Comparison of ENCODE assay signal across 8 mouse cellular contexts in the genomic region with DNA sequence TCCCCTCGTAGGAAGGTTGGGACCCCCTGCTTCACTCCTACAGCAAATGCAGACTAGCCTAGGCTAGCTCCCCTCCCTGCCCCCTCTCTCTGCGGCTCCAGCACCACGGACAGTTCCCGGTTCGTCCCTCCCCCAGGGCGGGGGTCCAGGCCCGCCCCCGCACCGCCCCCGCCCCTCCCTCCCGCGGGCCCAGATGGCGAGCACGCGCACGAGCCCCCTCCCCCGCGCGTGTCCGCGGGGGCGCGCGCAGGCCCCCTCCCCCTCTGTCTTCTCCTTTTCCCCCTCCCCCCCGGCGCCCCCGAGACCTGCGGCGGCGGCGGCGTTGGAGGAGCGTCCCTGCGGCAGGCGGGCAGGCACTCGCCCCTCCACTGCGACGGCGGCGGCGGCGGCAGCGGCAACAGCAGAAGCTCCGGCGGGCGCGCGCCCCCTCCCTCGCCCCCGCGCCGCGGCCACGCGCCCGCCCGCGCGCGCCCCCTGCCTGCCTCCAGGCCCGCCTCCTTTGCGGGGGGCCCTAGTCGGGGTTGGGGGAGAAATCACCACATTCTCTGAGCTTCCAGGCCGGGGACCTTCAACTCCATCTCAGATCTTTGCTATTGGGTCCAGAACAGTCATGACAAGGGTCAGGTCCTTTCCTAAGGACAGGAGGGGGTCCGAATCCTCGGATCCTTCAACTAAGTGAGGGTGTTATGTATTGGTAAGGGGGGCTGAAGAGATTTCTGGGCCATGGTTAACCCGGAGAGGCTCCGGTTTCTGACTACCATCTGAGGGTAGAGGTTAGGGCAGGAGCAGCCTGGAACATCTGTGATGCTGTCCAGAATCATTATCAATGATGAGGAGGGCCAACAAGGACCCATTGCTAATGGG. TPM values are rescaled to one million over a fixed set of nuclear protein-coding genes. Genes with fewer than 3 reads are reported as not detected.
DNase-seq lines count a peak whose midpoint lies in the region; ATAC-seq and TF ChIP-seq lines count a peak whose summit lies in the region.

No protein-coding gene starts in this region.

- in situ Hi-C loops in ES-E14 (cut with MboI; ENCODE audit: low sequenced_read_pairs in 2 of 2, unreplicated experiment in 2 of 2), result no loop called here

- no peak overlapping the region for H3K27ac ChIP-seq in heart, embryonic 14.5 days (replicated peaks in 1 of 2; ENCODE audit: control insufficient read depth in 1 of 2, insufficient read depth in 1 of 2, low read depth in 2 of 2, low read length in 2 of 2)
- peak overlapping the region; percentile 96 for H3K27ac ChIP-seq in ES-E14 (ENCODE audit: insufficient read depth, low read depth, low read length, poor library complexity, severe bottlenecking)
- H3K27ac ChIP-seq in hindbrain, embryonic 10.5 days, result peak overlapping the region; percentile 40; the same call in 1 of the 2 replicates
- H3K27ac ChIP-seq in liver, embryonic 12.5 days, result no peak overlapping the region
- H3K27ac ChIP-seq in olfactory bulb, adult 2 months (ENCODE audit: insufficient read depth, low read depth, low read length), result peak overlapping the region; percentile 82

- peak overlapping the region; percentile 20 to 51 for H3K4me3 ChIP-seq in heart, embryonic 14.5 days (ENCODE audit: control insufficient read depth in 1 of 2, insufficient read depth in 1 of 2, low read depth in 1 of 2, low read length in 2 of 2)
- H3K4me3 ChIP-seq in ES-E14 (ENCODE audit: insufficient read depth in 1 of 2, low read depth in 1 of 2, low read length in 2 of 2, poor library complexity in 1 of 2, severe bottlenecking in 1 of 2), result peak overlapping the region; percentile 78 to 89
- peak overlapping the region; percentile 59 for H3K4me3 ChIP-seq in hindbrain, embryonic 10.5 days
- peak overlapping the region; percentile 54 for H3K4me3 ChIP-seq in liver, embryonic 12.5 days
- peak overlapping the region; percentile 90 for H3K4me3 ChIP-seq in olfactory bulb, adult 2 months (ENCODE audit: insufficient read depth, low read depth, low read length)

- TF ChIP-seq POLR2A in olfactory bulb, adult 2 months (IDR thresholded peaks at IDR 0.05; ENCODE audit: insufficient read depth, low read depth, low read length), result no peak; the same call in 1 of the 2 replicates

- no peak for ATAC-seq in heart, embryonic 14.5 days (ENCODE audit: insufficient number of reproducible peaks, insufficient read depth, low FRiP score, low read depth)
- no peak for ATAC-seq in liver, embryonic 12.5 days

- H3K9ac ChIP-seq in heart, embryonic 14.5 days (ENCODE audit: low read length), result peak overlapping the region; percentile 21; the same call in 1 of the 2 replicates
- H3K9ac ChIP-seq in ES-E14 (ENCODE audit: insufficient read depth, low read depth, low read length, poor library complexity, severe bottlenecking), result peak overlapping the region; percentile 80
- no peak overlapping the region for H3K9ac ChIP-seq in liver, embryonic 12.5 days

- no peaks in the 10 kb centered on the region for H3K9me3 ChIP-seq in heart, embryonic 14.5 days (ENCODE audit: control insufficient read depth, low read length)
- H3K9me3 ChIP-seq in ES-E14 (ENCODE audit: control insufficient read depth, insufficient read depth, low read depth, low read length), result no peaks in the 10 kb centered on the region
- H3K9me3 ChIP-seq in hindbrain, embryonic 10.5 days, result no peaks in the 10 kb centered on the region
- no peaks in the 10 kb centered on the region for H3K9me3 ChIP-seq in liver, embryonic 12.5 days (replicated peaks)

- H3K4me1 ChIP-seq in heart, embryonic 14.5 days (ENCODE audit: control insufficient read depth in 2 of 2, insufficient read depth in 2 of 2, low read length in 2 of 2), result peaks cover 2 to 6% of the 10 kb centered on the region in 2 experiments; a peak in 2 of 4 replicates
- H3K4me1 ChIP-seq in ES-E14 (ENCODE audit: control insufficient read depth in 2 of 2, insufficient read depth in 2 of 2, low read length in 2 of 2, poor library complexity in 1 of 2), result peaks cover 8 to 18% of the 10 kb centered on the region in 2 experiments; a peak in 3 of 4 replicates
- H3K4me1 ChIP-seq in hindbrain, embryonic 10.5 days (replicated peaks), result peaks cover 13% of the 10 kb centered on the region
- peaks cover 7% of the 10 kb centered on the region for H3K4me1 ChIP-seq in liver, embryonic 12.5 days
- peaks cover 9% of the 10 kb centered on the region for H3K4me1 ChIP-seq in olfactory bulb, adult 2 months (ENCODE audit: control insufficient read depth, insufficient read depth, low read length)

- peak overlapping the region; percentile 78 for H3K4me2 ChIP-seq in heart, embryonic 14.5 days (ENCODE audit: low read length)
- H3K4me2 ChIP-seq in liver, embryonic 12.5 days, result peak overlapping the region; percentile 74

- WGBS in heart, embryonic 14.5 days, result 2% methylated on average over 30 of the region's 68 CpGs
- 2% methylated on average over 48 of the region's 68 CpGs for WGBS in hindbrain, embryonic 10.5 days
- 2% methylated on average over 41 of the region's 68 CpGs for WGBS in liver, embryonic 12.5 days (ENCODE audit: insufficient replicate concordance)
- WGBS in olfactory bulb, adult 2 months, result 2% methylated on average over 52 of the region's 68 CpGs

- H3K36me3 ChIP-seq in heart, embryonic 14.5 days (ENCODE audit: control insufficient read depth, insufficient read depth, low read length), result no peaks in the 10 kb centered on the region
- no peaks in the 10 kb centered on the region for H3K36me3 ChIP-seq in ES-E14 (ENCODE audit: control insufficient read depth, insufficient read depth, low read length, poor library complexity, severe bottlenecking)
- no peaks in the 10 kb centered on the region for H3K36me3 ChIP-seq in hindbrain, embryonic 10.5 days
- no peaks in the 10 kb centered on the region for H3K36me3 ChIP-seq in liver, embryonic 12.5 days

- DNase-seq in heart, adult 9 months (ENCODE audit: low spot score in 2 of 2), result no peak
- peak; percentile 66 for DNase-seq in ES-E14 (ENCODE audit: low read depth, low spot score)
- peak; percentile 78 to 89 for DNase-seq in cerebellum, postnatal 25 days
- peak; percentile 48 for DNase-seq in hindbrain, embryonic 10.5 days (ENCODE audit: low spot score)
- no peak for DNase-seq in urinary bladder, postnatal 25 days (ENCODE audit: low spot score)

- peak; percentile 33; the same call in 1 of the 2 replicates for TF ChIP-seq CTCF in olfactory bulb, adult 2 months (IDR thresholded peaks at IDR 0.05; ENCODE audit: insufficient read depth, low read depth, low read length)

- H3K27me3 ChIP-seq in heart, embryonic 14.5 days (ENCODE audit: control insufficient read depth, insufficient read depth, low read length), result peaks cover 84% of the 10 kb centered on the region
- H3K27me3 ChIP-seq in hindbrain, embryonic 10.5 days (ENCODE audit: insufficient read depth, poor library complexity, severe bottlenecking), result peaks cover 95% of the 10 kb centered on the region
- H3K27me3 ChIP-seq in liver, embryonic 12.5 days (replicated peaks), result peaks cover 97% of the 10 kb centered on the region

TF ChIP-seq in ES-E14, 5 proteins besides CTCF, POLR2A, EP300 and RAD21:
- TF ChIP-seq CHD2 (IDR thresholded peaks at IDR 0.05; ENCODE audit: low read depth, low read length) (no peak), ZNF384 (IDR thresholded peaks at IDR 0.05; ENCODE audit: low read depth, low read length) (no peak), MAFK (IDR thresholded peaks at IDR 0.05; ENCODE audit: insufficient read depth, low read depth, low read length) (no peak), HCFC1 (IDR thresholded peaks at IDR 0.05; ENCODE audit: borderline replicate concordance, insufficient read depth, low read length) (peak; percentile 47; the same call in 1 of the 2 replicates), ZC3H11A (IDR thresholded peaks at IDR 0.05; ENCODE audit: borderline replicate concordance, low read depth, low read length) (no peak)

RNA-seq across cellular contexts. Expression of a gene that starts 39.2 kb away (rescaled TPM):
- polyA plus RNA-seq in heart, embryonic 14.5 days (2014; fragmentation: Nextera tagmentation; extraction: Ambion mirVana), result not detected in 2 replicates
- total RNA-seq in ES-E14 (2012; rRNA removed), result 1.4 and 1.5 TPM in 2 replicates
- 0.50 TPM in 1 of 2 replicates, not detected in the other for polyA plus RNA-seq in hindbrain, embryonic 10.5 days (2016; fragmentation: Nextera tagmentation; extraction: Ambion mirVana)
- polyA plus RNA-seq in liver, embryonic 12.5 days (2016; fragmentation: Nextera tagmentation; extraction: Ambion mirVana), result not detected in 2 replicates
- polyA plus RNA-seq in olfactory bulb, adult 2 months (2012; ENCODE audit: insufficient read depth, insufficient read length, low replicate concordance, missing spikeins), result not detected in 2 replicates

RNA-seq across cellular contexts. Expression of a gene that starts 40.6 kb away (rescaled TPM):
- 18.3 and 22.0 TPM in 2 replicates for polyA plus RNA-seq in heart, embryonic 14.5 days (2014; fragmentation: Nextera tagmentation; extraction: Ambion mirVana)
- 28.8 and 45.5 TPM in 2 replicates for total RNA-seq in ES-E14 (2012; rRNA removed)
- 76.3 and 87.4 TPM in 2 replicates for polyA plus RNA-seq in hindbrain, embryonic 10.5 days (2016; fragmentation: Nextera tagmentation; extraction: Ambion mirVana)
- 32.1 and 36.1 TPM in 2 replicates for polyA plus RNA-seq in liver, embryonic 12.5 days (2016; fragmentation: Nextera tagmentation; extraction: Ambion mirVana)
- polyA plus RNA-seq in olfactory bulb, adult 2 months (2012; ENCODE audit: insufficient read depth, insufficient read length, low replicate concordance, missing spikeins), result not detected in 2 replicates

RNA-seq across cellular contexts. Expression of a gene that starts 51.1 kb away (rescaled TPM):
- 0.15 and 0.20 TPM in 2 replicates for polyA plus RNA-seq in heart, embryonic 14.5 days (2014; fragmentation: Nextera tagmentation; extraction: Ambion mirVana)
- total RNA-seq in ES-E14 (2012; rRNA removed), result 9.1 and 18.6 TPM in 2 replicates
- 0.33 and 0.34 TPM in 2 replicates for polyA plus RNA-seq in hindbrain, embryonic 10.5 days (2016; fragmentation: Nextera tagmentation; extraction: Ambion mirVana)
- polyA plus RNA-seq in liver, embryonic 12.5 days (2016; fragmentation: Nextera tagmentation; extraction: Ambion mirVana), result 0.11 and 0.12 TPM in 2 replicates
- polyA plus RNA-seq in olfactory bulb, adult 2 months (2012; ENCODE audit: insufficient read depth, insufficient read length, low replicate concordance, missing spikeins), result not detected in 2 replicates

RNA-seq across cellular contexts. Expression of a gene that starts 51.4 kb away (rescaled TPM):
- 49.7 and 57.9 TPM in 2 replicates for polyA plus RNA-seq in heart, embryonic 14.5 days (2014; fragmentation: Nextera tagmentation; extraction: Ambion mirVana)
- total RNA-seq in ES-E14 (2012; rRNA removed), result 22.0 and 29.6 TPM in 2 replicates
- polyA plus RNA-seq in hindbrain, embryonic 10.5 days (2016; fragmentation: Nextera tagmentation; extraction: Ambion mirVana), result 40.6 and 41.8 TPM in 2 replicates
- polyA plus RNA-seq in liver, embryonic 12.5 days (2016; fragmentation: Nextera tagmentation; extraction: Ambion mirVana), result 895 and 897 TPM in 2 replicates
- not detected in 2 replicates for polyA plus RNA-seq in olfactory bulb, adult 2 months (2012; ENCODE audit: insufficient read depth, insufficient read length, low replicate concordance, missing spikeins)

RNA-seq across cellular contexts. Expression of a gene that starts 58.9 kb away (rescaled TPM):
- 47.7 and 55.1 TPM in 2 replicates for polyA plus RNA-seq in heart, embryonic 14.5 days (2014; fragmentation: Nextera tagmentation; extraction: Ambion mirVana)
- 65.8 and 114 TPM in 2 replicates for total RNA-seq in ES-E14 (2012; rRNA removed)
- 5.8 and 7.5 TPM in 2 replicates for polyA plus RNA-seq in hindbrain, embryonic 10.5 days (2016; fragmentation: Nextera tagmentation; extraction: Ambion mirVana)
- polyA plus RNA-seq in liver, embryonic 12.5 days (2016; fragmentation: Nextera tagmentation; extraction: Ambion mirVana), result 5.7 TPM in 2 replicates
- polyA plus RNA-seq in olfactory bulb, adult 2 months (2012; ENCODE audit: insufficient read depth, insufficient read length, low replicate concordance, missing spikeins), result not detected in 2 replicates

Comparison
In these comparisons a context has a peak if more than half of its experiments do, and no peak if none do; other contexts are left out.
1. H3K27ac ChIP-seq: peak in ES-E14 (single experiment), hindbrain, embryonic 10.5 days (single experiment) and olfactory bulb, adult 2 months (single experiment); none in heart, embryonic 14.5 days (0 of 2) and liver, embryonic 12.5 days (single experiment).
2. H3K4me3 ChIP-seq: peak in every context shown above with its lines; median percentile 90 in olfactory bulb, adult 2 months; 84 in ES-E14; 59 in hindbrain, embryonic 10.5 days; 54 in liver, embryonic 12.5 days; 36 in heart, embryonic 14.5 days.
3. DNase-seq: peak in ES-E14 (single experiment), cerebellum, postnatal 25 days (2 of 2) and hindbrain, embryonic 10.5 days (single experiment); none in heart, adult 9 months (0 of 2) and urinary bladder, postnatal 25 days (single experiment).
4. RNA of a gene that starts 40.6 kb away (polyA plus RNA-seq): 76.3 to 87.4 TPM in hindbrain, embryonic 10.5 days, 32.1 to 36.1 TPM in liver, embryonic 12.5 days and 18.3 to 22.0 TPM in heart, embryonic 14.5 days; not detected in olfactory bulb, adult 2 months; every median in the first group is over 10 times any median in the second.